Mouse (Mus musculus): ENCODE measurements around the gene Drd2.

The Drd2 gene

DNA sequence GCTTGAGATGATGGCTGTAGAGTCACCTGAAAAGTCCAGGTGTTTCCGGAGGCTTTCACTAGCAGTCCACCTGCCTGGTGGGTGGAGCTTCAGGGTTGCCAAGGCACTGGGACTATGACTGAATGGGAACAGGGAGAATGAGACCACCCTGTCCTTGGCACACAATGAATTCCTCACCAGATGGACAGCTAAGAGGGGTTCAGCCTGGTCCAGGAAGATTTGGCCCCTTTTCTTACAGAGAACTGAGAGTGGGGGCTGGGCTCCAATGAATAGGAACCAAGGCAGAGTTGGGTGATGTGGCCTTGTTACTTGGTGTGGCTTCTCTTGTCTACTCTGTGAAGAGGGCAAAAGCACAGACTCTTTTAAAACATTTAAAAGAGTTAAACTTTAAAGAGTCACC, 112.0 kb downstream of the Drd2 start:
- in situ Hi-C loops (cut with MboI): no loop called here

DNA sequence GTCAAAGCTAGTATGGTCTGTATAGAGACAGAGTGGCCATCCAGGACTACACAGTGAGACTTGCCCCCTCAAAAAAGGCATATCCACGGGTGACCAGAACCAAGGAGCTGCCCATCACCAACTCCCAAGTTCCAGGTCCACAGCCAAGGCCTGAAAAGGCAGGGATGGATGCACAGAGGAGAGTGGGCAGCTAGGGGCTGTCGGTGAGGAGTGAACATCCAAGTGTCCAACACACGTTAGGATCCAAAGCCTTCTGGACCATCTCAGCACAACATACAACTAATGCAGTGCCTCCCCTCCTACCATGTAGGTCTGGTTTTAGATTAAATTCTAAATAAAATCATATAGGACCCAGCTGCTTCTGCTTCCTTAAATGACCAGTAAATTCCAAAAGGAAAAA, 115.7 kb downstream of the Drd2 start:
- in situ Hi-C loops (cut with MboI): no loop called here
